Mouse (Mus musculus): ENCODE measurements around the gene Vmn1r75. TPM values are rescaled to one million over a fixed set of nuclear protein-coding genes. Genes with fewer than 3 reads are reported as not detected.

Gene Vmn1r75
- not detected in 2 replicates for polyA plus RNA-seq (2012; rRNA removed; ENCODE audit: low replicate concordance)

DNA sequence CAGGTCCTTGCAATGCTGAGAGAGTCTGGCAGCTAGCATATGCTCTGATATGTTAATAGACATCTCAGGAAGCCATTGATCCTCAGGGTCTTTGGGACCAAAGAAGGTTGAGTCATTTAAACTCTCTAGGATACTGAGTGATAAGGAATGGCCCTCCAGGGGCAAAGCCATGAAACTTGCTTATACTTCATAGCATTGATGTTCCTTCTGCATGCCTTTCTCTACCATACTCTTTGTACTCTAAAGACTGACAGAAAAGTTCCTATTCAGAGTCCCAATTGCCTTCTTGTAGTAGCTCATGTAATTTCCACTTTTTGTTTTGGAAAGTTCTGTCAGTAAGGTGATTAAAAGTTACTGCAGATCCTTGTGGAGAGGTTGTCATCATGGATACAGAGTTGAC lies at the start of gene Vmn1r75:
Gene Vmn1r75 (plus strand): TSS at position 301 of the 400 bp plus-strand sequence.

DNA sequence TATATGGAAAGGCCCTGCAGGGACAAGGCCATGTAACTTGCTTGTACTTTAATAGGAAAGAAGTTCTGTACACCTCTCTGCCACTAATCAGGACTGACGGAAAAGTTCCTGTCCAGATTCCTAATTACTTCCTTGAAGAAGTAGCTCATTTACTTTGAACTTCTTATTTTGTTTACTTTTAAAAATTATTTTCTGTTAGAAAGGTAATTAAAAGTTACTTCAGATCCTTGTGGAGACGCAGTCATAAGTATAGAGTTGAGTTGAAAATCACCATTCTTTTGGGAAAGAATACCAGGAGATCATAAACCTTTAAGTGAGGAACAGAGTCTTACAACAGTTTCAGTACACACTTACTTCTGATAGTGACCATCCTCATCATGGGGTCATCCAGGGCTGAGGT lies 40.8 kb upstream of the Vmn1r75 start, which contains the start of gene Vmn1r74:
Gene Vmn1r74 (plus strand): TSS at position 301 of the 400 bp plus-strand sequence.

Other genes with a start within 250 kb of the Vmn1r75 start
- gene Vmn1r72, start 194.5 kb upstream of the Vmn1r75 start, polyA plus RNA-seq (2012; rRNA removed; ENCODE audit: low replicate concordance), result not detected in 2 replicates
- gene Vmn1r73, start 144.4 kb upstream of the Vmn1r75 start, polyA plus RNA-seq (2012; rRNA removed; ENCODE audit: low replicate concordance), result not detected in 2 replicates
- gene Vmn1r74, start 40.6 kb upstream of the Vmn1r75 start, polyA plus RNA-seq (2012; rRNA removed; ENCODE audit: low replicate concordance), result not detected in 2 replicates
- not detected in 2 replicates for gene Vmn1r76, start 63.6 kb downstream of the Vmn1r75 start, polyA plus RNA-seq (2012; rRNA removed; ENCODE audit: low replicate concordance)
- gene Vmn1r77, start 162.1 kb downstream of the Vmn1r75 start, polyA plus RNA-seq (2012; rRNA removed; ENCODE audit: low replicate concordance), result not detected in 2 replicates